Mouse (Mus musculus): Measurements from ENCODE around the gene Olfr1438-ps1. TPM values are rescaled to one million over a fixed set of nuclear protein-coding genes. Genes with fewer than 3 reads are reported as not detected.
"Not testable (repeated sequence)": the region's sequence is repeated elsewhere in the genome, so short reads cannot be mapped to it uniquely, and the experiment has no call there.

Gene Olfr1438-ps1
- not detected in 2 replicates for polyA plus RNA-seq (2015; fragmentation: Nextera tagmentation; extraction: Ambion mirVana)

DNA sequence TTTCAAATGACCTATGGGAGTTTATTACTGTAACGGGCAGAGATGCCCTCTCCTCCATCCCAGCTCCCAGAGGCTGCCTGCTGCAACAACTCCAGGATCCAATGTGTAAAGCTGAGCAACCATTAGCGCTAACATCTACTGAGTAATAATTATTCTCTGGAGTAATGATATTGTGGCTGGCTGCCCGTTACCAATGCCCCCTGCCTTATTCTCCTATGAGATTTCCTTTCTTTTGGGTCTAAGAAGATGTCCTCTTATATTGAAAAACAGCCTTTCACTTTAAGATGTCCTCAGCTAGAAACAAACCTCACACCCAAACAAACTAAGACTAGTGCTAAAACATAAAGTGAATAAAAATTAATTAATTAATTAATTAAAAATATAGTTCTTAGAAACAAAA, at the start of gene Olfr1438-ps1:
Gene Olfr1438-ps1 (minus strand): TSS at position 101 of the 400 bp plus-strand sequence.
- Histone ChIP-seq H3K4me2 (ENCODE audit: low read depth, low read length) (no peak within 1 kb of the TSS), H3K9ac (ENCODE audit: low read depth, low read length) (no peak within 1 kb of the TSS), H3K36me3 (ENCODE audit: control insufficient read depth, insufficient read depth, low read length) (no peaks in the 10 kb centered on the region), H3K27me3 (replicated peaks; ENCODE audit: control insufficient read depth, insufficient read depth, low read length) (no peaks in the 10 kb centered on the region), H3K4me1 (ENCODE audit: control insufficient read depth, insufficient read depth, low read length) (no peaks in the 10 kb centered on the region), H3K9me3 (ENCODE audit: control insufficient read depth, low read length) (no peaks in the 10 kb centered on the region), H3K27ac (ENCODE audit: low read length) (no peak within 1 kb of the TSS), H3K4me3 (ENCODE audit: low read length) (no peak within 1 kb of the TSS)
- WGBS = 84% methylated on average over 3 of the region's 3 CpGs
- no peak for ATAC-seq

DNA sequence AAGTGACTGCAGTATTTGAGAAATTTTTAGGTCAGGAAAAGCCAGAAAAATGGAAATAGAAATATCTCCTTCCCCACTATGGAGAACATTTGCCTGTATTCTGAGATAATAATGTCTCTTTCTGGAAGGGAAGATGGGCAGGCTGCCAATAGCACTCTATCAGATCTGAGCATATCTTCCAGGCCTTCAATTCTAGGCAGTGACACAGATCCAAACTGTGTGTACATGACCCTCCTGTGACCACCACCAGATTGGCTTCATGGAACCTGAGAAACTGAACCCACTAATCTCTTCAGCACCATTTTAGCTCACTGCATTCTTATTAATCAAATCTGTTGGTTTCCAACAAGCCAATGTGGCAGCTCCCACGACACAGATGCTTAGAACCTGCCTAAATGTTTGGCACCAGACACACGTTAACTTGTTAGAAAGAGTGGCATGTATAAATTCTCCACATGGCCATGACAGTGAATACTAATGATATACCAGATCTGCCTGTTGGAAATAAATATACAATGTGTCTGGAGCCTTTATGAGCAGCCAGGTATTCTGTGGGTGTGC, 38.8 kb upstream of the Olfr1438-ps1 start:
- no peak overlapping the region for H3K27ac ChIP-seq (ENCODE audit: low read length)
- no peaks in the 10 kb centered on the region for H3K27me3 ChIP-seq (replicated peaks; ENCODE audit: control insufficient read depth, insufficient read depth, low read length)
- no peaks in the 10 kb centered on the region for H3K36me3 ChIP-seq (ENCODE audit: control insufficient read depth, insufficient read depth, low read length)
- H3K9ac ChIP-seq (ENCODE audit: low read depth, low read length) = no peak overlapping the region
- no peaks in the 10 kb centered on the region for H3K4me1 ChIP-seq (ENCODE audit: control insufficient read depth, insufficient read depth, low read length)
- H3K4me2 ChIP-seq (ENCODE audit: low read depth, low read length) = no peak overlapping the region
- H3K4me3 ChIP-seq (ENCODE audit: low read length) = no peak overlapping the region
- WGBS = 44% methylated on average over 2 of the region's 2 CpGs
- ATAC-seq = no peak
- no peaks in the 10 kb centered on the region for H3K9me3 ChIP-seq (ENCODE audit: control insufficient read depth, low read length)

DNA sequence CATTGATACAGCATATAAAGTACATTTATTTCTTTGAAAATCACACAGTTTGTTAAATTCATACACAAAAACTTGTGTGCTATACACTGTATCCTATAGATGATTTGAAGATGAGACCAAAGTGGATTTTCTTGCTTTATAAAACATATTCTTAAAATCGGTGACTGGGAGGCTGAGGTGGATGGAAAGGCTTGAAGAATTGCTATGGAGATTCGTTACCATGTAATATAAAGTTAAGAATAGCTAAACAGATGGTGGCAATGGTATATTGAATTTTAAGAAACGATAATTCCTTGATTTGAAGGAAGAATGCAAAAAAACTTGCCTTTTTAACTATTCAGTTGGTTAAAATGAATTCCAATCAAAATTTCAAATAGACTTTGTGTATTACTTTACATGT, 37.3 kb upstream of the Olfr1438-ps1 start:
- no peak overlapping the region for H3K9ac ChIP-seq (ENCODE audit: low read depth, low read length)
- H3K4me2 ChIP-seq (ENCODE audit: low read depth, low read length) = no peak overlapping the region
- no peaks in the 10 kb centered on the region for H3K27me3 ChIP-seq (replicated peaks; ENCODE audit: control insufficient read depth, insufficient read depth, low read length)
- 81% methylated on average over 3 of the region's 3 CpGs for WGBS
- no peaks in the 10 kb centered on the region for H3K36me3 ChIP-seq (ENCODE audit: control insufficient read depth, insufficient read depth, low read length)
- no peaks in the 10 kb centered on the region for H3K4me1 ChIP-seq (ENCODE audit: control insufficient read depth, insufficient read depth, low read length)
- no peak overlapping the region for H3K4me3 ChIP-seq (ENCODE audit: low read length)
- H3K9me3 ChIP-seq (ENCODE audit: control insufficient read depth, low read length) = no peaks in the 10 kb centered on the region
- ATAC-seq = no peak
- H3K27ac ChIP-seq (ENCODE audit: low read length) = no peak overlapping the region

DNA sequence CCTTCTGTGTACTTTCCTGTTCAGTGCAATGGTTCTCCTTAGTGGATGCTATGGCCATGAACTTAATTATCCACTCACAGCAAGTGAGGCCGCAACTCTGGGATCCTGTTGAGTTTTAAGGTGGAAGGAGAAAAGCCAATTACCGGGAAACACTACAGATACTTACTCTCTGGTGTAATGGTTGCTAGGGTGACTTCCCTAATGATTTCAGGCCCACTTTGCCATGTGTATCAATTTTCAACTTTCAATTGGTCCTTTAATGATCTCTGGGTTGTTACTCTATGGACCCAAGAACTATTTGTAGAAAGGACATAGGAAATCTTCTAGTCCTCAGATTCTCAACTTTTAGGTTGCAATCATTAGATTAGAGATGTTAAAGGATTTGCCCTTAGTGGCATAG, 10.7 kb downstream of the Olfr1438-ps1 start, which contains the start of gene Olfr1437:
Gene Olfr1437 (minus strand): TSS at position 101 of the 400 bp plus-strand sequence.
- H3K4me2 ChIP-seq (ENCODE audit: low read depth, low read length) = no peak within 1 kb of the TSS
- H3K9me3 ChIP-seq (ENCODE audit: control insufficient read depth, low read length) = no peaks in the 10 kb centered on the region
- no peak within 1 kb of the TSS for H3K4me3 ChIP-seq (ENCODE audit: low read length)
- ATAC-seq = no peak
- H3K27me3 ChIP-seq (replicated peaks; ENCODE audit: control insufficient read depth, insufficient read depth, low read length) = no peaks in the 10 kb centered on the region
- H3K4me1 ChIP-seq (ENCODE audit: control insufficient read depth, insufficient read depth, low read length) = no peaks in the 10 kb centered on the region
- no peak within 1 kb of the TSS for H3K9ac ChIP-seq (ENCODE audit: low read depth, low read length)
- H3K27ac ChIP-seq (ENCODE audit: low read length) = no peak within 1 kb of the TSS
- 87% methylated on average over 2 of the region's 2 CpGs for WGBS
- H3K36me3 ChIP-seq (ENCODE audit: control insufficient read depth, insufficient read depth, low read length) = no peaks in the 10 kb centered on the region

DNA sequence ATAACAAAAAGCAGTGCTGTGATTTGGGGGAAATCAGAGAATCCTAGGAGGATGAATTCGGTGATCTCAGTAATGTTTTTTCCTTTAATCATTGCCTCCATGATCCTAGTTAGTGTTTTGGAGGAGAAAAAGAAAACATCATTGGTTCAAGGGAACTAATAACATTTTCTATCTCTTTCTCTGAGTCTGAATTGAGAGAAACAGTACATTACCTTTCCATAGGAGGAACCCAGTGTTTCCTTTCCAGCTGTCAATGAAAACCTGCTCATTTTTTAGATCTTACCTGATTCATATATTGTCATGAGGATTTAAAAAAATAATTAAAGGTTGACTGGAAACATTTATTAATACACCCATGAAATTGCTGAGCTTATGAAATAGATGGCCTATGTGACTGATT, 36.7 kb downstream of the Olfr1438-ps1 start, which contains the start of gene Olfr1436:
Gene Olfr1436 (minus strand): TSS at position 101 of the 400 bp plus-strand sequence.
- not testable (repeated sequence) for H3K4me1 ChIP-seq (ENCODE audit: control insufficient read depth, insufficient read depth, low read length); ATAC-seq; H3K27ac ChIP-seq (ENCODE audit: low read length); H3K36me3 ChIP-seq (ENCODE audit: control insufficient read depth, insufficient read depth, low read length); H3K9ac ChIP-seq (ENCODE audit: low read depth, low read length); H3K4me2 ChIP-seq (ENCODE audit: low read depth, low read length); H3K4me3 ChIP-seq (ENCODE audit: low read length); H3K9me3 ChIP-seq (ENCODE audit: control insufficient read depth, low read length); H3K27me3 ChIP-seq (replicated peaks; ENCODE audit: control insufficient read depth, insufficient read depth, low read length)
- 76% methylated on average over 1 of the region's 1 CpGs for WGBS

DNA sequence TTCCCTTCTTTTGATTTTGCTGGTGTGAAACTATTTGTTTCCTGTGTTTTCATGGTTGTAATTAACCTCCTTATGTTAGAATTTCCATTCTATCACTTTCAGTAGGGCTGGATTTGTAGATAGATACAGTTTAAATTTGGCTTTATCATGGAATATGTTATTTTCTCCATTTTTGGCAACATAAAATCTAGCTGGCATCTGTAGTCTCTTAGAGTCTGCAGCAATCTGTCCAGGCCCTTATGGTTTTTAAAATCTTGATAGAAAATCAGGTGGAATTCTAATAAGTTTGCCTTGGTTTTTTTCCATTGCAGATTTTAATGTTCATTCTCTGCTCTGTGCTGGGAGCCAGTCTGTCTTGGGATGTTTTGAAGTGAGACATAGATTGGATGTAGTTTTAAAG, 42.7 kb downstream of the Olfr1438-ps1 start:
- H3K9ac ChIP-seq (ENCODE audit: low read depth, low read length) = no peak overlapping the region
- H3K4me3 ChIP-seq (ENCODE audit: low read length) = no peak overlapping the region
- H3K9me3 ChIP-seq (ENCODE audit: control insufficient read depth, low read length) = no peaks in the 10 kb centered on the region
- no peaks in the 10 kb centered on the region for H3K27me3 ChIP-seq (replicated peaks; ENCODE audit: control insufficient read depth, insufficient read depth, low read length)
- no peak overlapping the region for H3K4me2 ChIP-seq (ENCODE audit: low read depth, low read length)
- H3K36me3 ChIP-seq (ENCODE audit: control insufficient read depth, insufficient read depth, low read length) = no peaks in the 10 kb centered on the region
- no peaks in the 10 kb centered on the region for H3K4me1 ChIP-seq (ENCODE audit: control insufficient read depth, insufficient read depth, low read length)
- H3K27ac ChIP-seq (ENCODE audit: low read length) = no peak overlapping the region
- ATAC-seq = no peak

DNA sequence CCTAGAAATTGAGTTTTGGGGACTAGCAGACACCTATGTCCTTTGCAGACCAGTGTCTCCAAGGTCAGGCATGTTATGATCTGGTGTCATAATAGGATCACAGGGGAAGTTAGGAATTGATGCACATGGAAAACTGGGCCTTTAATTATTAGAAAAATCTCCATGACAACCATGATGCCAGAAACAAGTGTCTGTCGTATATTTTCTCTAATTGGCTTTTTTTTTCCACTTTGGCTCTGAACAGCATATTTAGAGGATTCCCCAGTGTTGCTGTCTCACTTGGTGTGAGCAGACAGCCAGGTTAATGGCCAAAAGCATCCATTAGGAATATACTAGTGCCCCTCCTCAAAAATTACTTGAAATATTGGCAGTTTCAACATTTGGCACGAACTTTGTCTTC, 56.2 kb downstream of the Olfr1438-ps1 start, which contains the start of gene Olfr1434:
Gene Olfr1434 (plus strand): TSS at position 301 of the 400 bp plus-strand sequence.
- H3K9me3 ChIP-seq (ENCODE audit: control insufficient read depth, low read length) = no peaks in the 10 kb centered on the region
- no peak within 1 kb of the TSS for H3K27ac ChIP-seq (ENCODE audit: low read length)
- no peaks in the 10 kb centered on the region for H3K27me3 ChIP-seq (replicated peaks; ENCODE audit: control insufficient read depth, insufficient read depth, low read length)
- no peaks in the 10 kb centered on the region for H3K4me1 ChIP-seq (ENCODE audit: control insufficient read depth, insufficient read depth, low read length)
- no peak for ATAC-seq
- H3K4me3 ChIP-seq (ENCODE audit: low read length) = no peak within 1 kb of the TSS
- H3K36me3 ChIP-seq (ENCODE audit: control insufficient read depth, insufficient read depth, low read length) = no peaks in the 10 kb centered on the region
- WGBS = 76% methylated on average over 2 of the region's 2 CpGs
- H3K4me2 ChIP-seq (ENCODE audit: low read depth, low read length) = no peak within 1 kb of the TSS
- no peak within 1 kb of the TSS for H3K9ac ChIP-seq (ENCODE audit: low read depth, low read length)

Other genes starting within 250 kb of the Olfr1438-ps1 start
- not detected in 2 replicates for gene Olfr1426, start 243.9 kb downstream of the Olfr1438-ps1 start, polyA plus RNA-seq (2015; fragmentation: Nextera tagmentation; extraction: Ambion mirVana)
- gene Olfr1427, start 232.6 kb downstream of the Olfr1438-ps1 start, polyA plus RNA-seq (2015; fragmentation: Nextera tagmentation; extraction: Ambion mirVana) = not detected in 2 replicates
- not detected in 2 replicates for gene Olfr1428, start 220.0 kb downstream of the Olfr1438-ps1 start, polyA plus RNA-seq (2015; fragmentation: Nextera tagmentation; extraction: Ambion mirVana)
- gene Olfr76, start 212.7 kb downstream of the Olfr1438-ps1 start, polyA plus RNA-seq (2015; fragmentation: Nextera tagmentation; extraction: Ambion mirVana) = not detected in 2 replicates
- gene Olfr1555-ps1, start 165.8 kb downstream of the Olfr1438-ps1 start, polyA plus RNA-seq (2015; fragmentation: Nextera tagmentation; extraction: Ambion mirVana) = not detected in 2 replicates
- not detected in 2 replicates for gene Olfr1431, start 135.3 kb downstream of the Olfr1438-ps1 start, polyA plus RNA-seq (2015; fragmentation: Nextera tagmentation; extraction: Ambion mirVana)
- gene Olfr1432, start 103.3 kb downstream of the Olfr1438-ps1 start, polyA plus RNA-seq (2015; fragmentation: Nextera tagmentation; extraction: Ambion mirVana) = not detected in 2 replicates
- gene Olfr262, start 94.3 kb downstream of the Olfr1438-ps1 start, polyA plus RNA-seq (2015; fragmentation: Nextera tagmentation; extraction: Ambion mirVana) = not detected in 2 replicates
- not detected in 2 replicates for gene Olfr235, start 74.9 kb downstream of the Olfr1438-ps1 start, polyA plus RNA-seq (2015; fragmentation: Nextera tagmentation; extraction: Ambion mirVana)
- not detected in 2 replicates for gene Olfr1434, start 56.1 kb downstream of the Olfr1438-ps1 start, polyA plus RNA-seq (2015; fragmentation: Nextera tagmentation; extraction: Ambion mirVana)
- gene Olfr1436, start 36.8 kb downstream of the Olfr1438-ps1 start, polyA plus RNA-seq (2015; fragmentation: Nextera tagmentation; extraction: Ambion mirVana) = not detected in 2 replicates
- not detected in 2 replicates for gene Olfr1437, start 10.8 kb downstream of the Olfr1438-ps1 start, polyA plus RNA-seq (2015; fragmentation: Nextera tagmentation; extraction: Ambion mirVana)
- not detected in 2 replicates for gene Olfr1440, start 51.4 kb upstream of the Olfr1438-ps1 start, polyA plus RNA-seq (2015; fragmentation: Nextera tagmentation; extraction: Ambion mirVana)
- gene Olfr1441, start 81.5 kb upstream of the Olfr1438-ps1 start, polyA plus RNA-seq (2015; fragmentation: Nextera tagmentation; extraction: Ambion mirVana) = not detected in 2 replicates
- gene Pfpl, start 92.0 kb upstream of the Olfr1438-ps1 start, polyA plus RNA-seq (2015; fragmentation: Nextera tagmentation; extraction: Ambion mirVana) = not detected in 2 replicates
- 0.97 and 1.0 TPM in 2 replicates for gene Mpeg1, start 124.9 kb upstream of the Olfr1438-ps1 start, polyA plus RNA-seq (2015; fragmentation: Nextera tagmentation; extraction: Ambion mirVana)
- gene Dtx4, start 165.5 kb upstream of the Olfr1438-ps1 start, polyA plus RNA-seq (2015; fragmentation: Nextera tagmentation; extraction: Ambion mirVana) = 9.9 and 11.1 TPM in 2 replicates
- gene Fam111a, start 209.8 kb upstream of the Olfr1438-ps1 start, polyA plus RNA-seq (2015; fragmentation: Nextera tagmentation; extraction: Ambion mirVana) = 16.2 and 16.3 TPM in 2 replicates